27 mouse cellular contexts compared by ENCODE assay signal in genomic region chr13:95449730-95450129, GRCm38 (mm10). TPM values are rescaled to one million over a fixed set of nuclear protein-coding genes. Genes with fewer than 3 reads are reported as not detected.
"Had no signal": no experiment of that assay in that cellular context is flagged by ENCODE, and none has a peak within 500 bp of the region (broad histone marks: within the 10 kb centered on the region; RNA-seq: fewer than 3 reads in every experiment).

No protein-coding gene starts in this region.

- DNase-seq: kidney, adult 18-20 months; kidney, adult 9 months; kidney, postnatal 14 days; kidney, postnatal 4 days; left cerebral cortex, postnatal 4 days; liver, postnatal 0 days; lung, embryonic 14.5 days; lung, postnatal 36 days; retina, postnatal 1 day; thymus, adult 18-20 months; thymus, postnatal 14 days had no signal

- H3K4me3 ChIP-seq: limb, embryonic 12.5 days; limb, embryonic 15.5 days; midbrain, embryonic 12.5 days; midbrain, embryonic 15.5 days; neural tube, embryonic 13.5 days had no signal

- ATAC-seq: liver, postnatal 0 days; lung, postnatal 0 days; midbrain, embryonic 15.5 days had no signal

- H3K27ac ChIP-seq: limb, embryonic 12.5 days; limb, embryonic 15.5 days; liver, embryonic 14.5 days; midbrain, embryonic 12.5 days; midbrain, embryonic 15.5 days; neural tube, embryonic 13.5 days had no signal

- H3K36me3 ChIP-seq: limb, embryonic 12.5 days; limb, embryonic 15.5 days; midbrain, embryonic 12.5 days; midbrain, embryonic 15.5 days; neural tube, embryonic 13.5 days had no signal

- H3K4me1 ChIP-seq: limb, embryonic 12.5 days; limb, embryonic 15.5 days; midbrain, embryonic 12.5 days had no signal

- H3K9ac ChIP-seq: limb, embryonic 12.5 days; limb, embryonic 15.5 days; liver, embryonic 14.5 days; liver, postnatal 0 days; lung, embryonic 14.5 days; midbrain, embryonic 12.5 days; midbrain, embryonic 15.5 days; neural tube, embryonic 13.5 days had no signal

- H3K4me2 ChIP-seq: limb, embryonic 12.5 days; limb, embryonic 15.5 days; liver, embryonic 11.5 days; lung, embryonic 14.5 days; midbrain, embryonic 12.5 days; midbrain, embryonic 15.5 days; neural tube, embryonic 13.5 days had no signal

- H3K9me3 ChIP-seq: limb, embryonic 12.5 days; limb, embryonic 15.5 days; midbrain, embryonic 12.5 days; midbrain, embryonic 15.5 days; neural tube, embryonic 13.5 days had no signal

RNA-seq across cellular contexts. Expression of gene Crhbp, which starts 5.0 kb away (rescaled TPM):
- total RNA-seq: neutrophil, adult 5-6 weeks had no signal
- polyA plus RNA-seq: lung, postnatal 0 days; small intestine, adult 2 months; spleen, adult 2 months had no signal

RNA-seq across cellular contexts. Expression of gene S100z, which starts 28.8 kb away (rescaled TPM):
- total RNA-seq: layer of hippocampus, adult 18-20 months; layer of hippocampus, postnatal 14 days; left cerebral cortex, adult 8-10 months; left cerebral cortex, postnatal 14 days; left cerebral cortex, postnatal 4 days; neutrophil, adult 5-6 weeks had no signal
- polyA plus RNA-seq: kidney, embryonic 16.5 days; limb, embryonic 12.5 days; limb, embryonic 15.5 days; liver, embryonic 11.5 days; liver, embryonic 14.5 days; liver, postnatal 0 days; lung, postnatal 0 days; midbrain, embryonic 12.5 days; midbrain, embryonic 15.5 days; neural tube, embryonic 13.5 days; small intestine, adult 2 months; spleen, adult 2 months had no signal
